Mouse (Mus musculus) kidney, adult 2 months (tissue): Measurements from ENCODE around the gene Pigk. TPM values are rescaled to one million over a fixed set of nuclear protein-coding genes. Genes with fewer than 3 reads are reported as not detected.

ENCODE experiments used
- DNase-seq: peaks from one replicate; pipeline ENCODE4 v3.0.0; 2021
- H3K27ac ChIP-seq: fragments of 200-500 bp; 2 replicates; pipeline ENCODE4 v1.5.1; 2012; ENCODE audit warnings: low read depth, low read length, control low read depth, inconsistent platforms; ENCODE audit not compliant: insufficient read depth
- H3K27me3 ChIP-seq: fragments of 200-500 bp; replicated peaks from 2 replicates; pipeline ENCODE4 v1.6.1; 2012; ENCODE audit warnings: mild to moderate bottlenecking, moderate library complexity, low read length, inconsistent platforms; ENCODE audit not compliant: control insufficient read depth, insufficient read depth
- H3K36me3 ChIP-seq: fragments of 200-500 bp; 2 replicates; pipeline ENCODE4 v1.6.1; 2012; ENCODE audit warnings: mild to moderate bottlenecking, moderate library complexity, low read length, inconsistent platforms; ENCODE audit not compliant: control insufficient read depth, insufficient read depth
- H3K4me1 ChIP-seq: fragments of 200-500 bp; 2 replicates; pipeline ENCODE4 v1.6.1; 2011; ENCODE audit warnings: low read length; ENCODE audit not compliant: control insufficient read depth, insufficient read depth
- H3K4me3 ChIP-seq: fragments of 200-500 bp; 2 replicates; pipeline ENCODE4 v1.5.1; 2011; ENCODE audit warnings: mild to moderate bottlenecking, low read depth, low read length, control low read depth; ENCODE audit not compliant: insufficient read depth
- CTCF ChIP-seq: fragments of 200-500 bp; conservative IDR thresholded peaks from 2 replicates; pipeline ENCODE4 v1.5.1; 2011; ENCODE audit warnings: low read depth, mild to moderate bottlenecking, control low read depth, low read length, moderate library complexity, mixed read lengths; ENCODE audit not compliant: insufficient read depth, insufficient read length
- POLR2A ChIP-seq: fragments of 200-500 bp; IDR thresholded peaks from one replicate; pipeline ENCODE4 v1.6.1; 2011; ENCODE audit warnings: low read depth, low read length, control low read depth
- WGBS: fragments of 180-500 bp; shearing (Covaris S2); methylation state at CpG from one replicate; pipeline ENCODE4 v1.1.7; 2018; 5-methylcytosine and 5-hydroxymethylcytosine counted together
- polyA plus RNA-seq: library from polyadenylated mRNA; depleted of rRNA; stranded (reverse); fragments of >200 nt; gene quantifications from 2 replicates; pipeline ENCODE4 v1.2.3, GENCODE M21; 2012

Gene Pigk
- polyA plus RNA-seq, 1 experiment: 13.4 TPM

GRCm38 (mm10) chr3:152969774-152970347, 256.0 kb downstream of the Pigk start:
- Histone ChIP-seq H3K27me3 (no peaks in the 10 kb centered on the region), H3K27ac (no peak overlapping the region), H3K4me3 (no peak overlapping the region), H3K4me1 (no peaks in the 10 kb centered on the region), H3K36me3 (no peaks in the 10 kb centered on the region)
- TF ChIP-seq CTCF (no peak), POLR2A (no peak)
- WGBS: 61% methylated on average over 16 of the region's 16 CpGs
- DNase-seq: no peak

- no peak overlapping the region for H3K27ac ChIP-seq
- no peak overlapping the region for H3K4me3 ChIP-seq
- no peaks in the 10 kb centered on the region for H3K4me1 ChIP-seq
- no peaks in the 10 kb centered on the region for H3K36me3 ChIP-seq
- DNase-seq: no peak
- no peak for TF ChIP-seq CTCF
- TF ChIP-seq POLR2A: no peak
- no peaks in the 10 kb centered on the region for H3K27me3 ChIP-seq
- 86% methylated on average over 4 of the region's 4 CpGs for WGBS
Observed at GRCm38 (mm10) chr3:152971373-152971772, 257.5 kb downstream of the Pigk start.

GRCm38 (mm10) chr3:152979481-152980092, 265.7 kb downstream of the Pigk start:
- WGBS: 76% methylated on average over 11 of the region's 11 CpGs
- peaks cover 1% of the 10 kb centered on the region; the same call in 1 of the 2 replicates for H3K27me3 ChIP-seq
- H3K27ac ChIP-seq: no peak overlapping the region
- TF ChIP-seq POLR2A (no peak), CTCF (no peak)
- H3K4me3 ChIP-seq: no peak overlapping the region
- no peaks in the 10 kb centered on the region for H3K36me3 ChIP-seq
- H3K4me1 ChIP-seq: no peaks in the 10 kb centered on the region
- DNase-seq: no peak

GRCm38 (mm10) chr3:152980431-152980830, 266.5 kb downstream of the Pigk start:
- peaks cover 1% of the 10 kb centered on the region; the same call in 1 of the 2 replicates for H3K27me3 ChIP-seq
- peak overlapping the region; percentile 40; the same call in 1 of the 2 replicates for H3K4me3 ChIP-seq
- TF ChIP-seq CTCF (no peak), POLR2A (no peak)
- no peaks in the 10 kb centered on the region for H3K4me1 ChIP-seq
- H3K27ac ChIP-seq: no peak overlapping the region
- WGBS: 6% methylated on average over 6 of the region's 6 CpGs
- H3K36me3 ChIP-seq: no peaks in the 10 kb centered on the region
- DNase-seq: peak; percentile 42

- Histone ChIP-seq H3K4me1 (no peaks in the 10 kb centered on the region), H3K4me3 (peak overlapping the region; percentile 40), H3K36me3 (no peaks in the 10 kb centered on the region), H3K27ac (0 out of 2 replicates have a peak overlapping the region, but pooled peaks have one; percentile 14), H3K27me3 (peaks cover 1% of the 10 kb centered on the region; the same call in 1 of the 2 replicates)
- TF ChIP-seq POLR2A (no peak), CTCF (no peak)
- no peak for DNase-seq
- 2% methylated on average over 47 of the region's 47 CpGs for WGBS
Observed at GRCm38 (mm10) chr3:152980978-152981974, 267.4 kb downstream of the Pigk start.

- H3K27ac ChIP-seq: no peak within 1 kb of the TSS
- H3K4me3 ChIP-seq: peak within 1 kb of the TSS; percentile 40
- peaks cover 1% of the 10 kb centered on the region; the same call in 1 of the 2 replicates for H3K27me3 ChIP-seq
- WGBS: 4% methylated on average over 17 of the region's 17 CpGs
- no peak for DNase-seq
- H3K4me1 ChIP-seq: no peaks in the 10 kb centered on the region
- TF ChIP-seq CTCF (no peak), POLR2A (no peak)
- H3K36me3 ChIP-seq: no peaks in the 10 kb centered on the region
Observed at GRCm38 (mm10) chr3:152981988-152982387, 268.1 kb downstream of the Pigk start, which contains the start of gene St6galnac5. St6galnac5 (minus strand) TSS chr3:152982246.
